ENCODE assay signal across 27 mouse cellular contexts in the genomic region with DNA sequence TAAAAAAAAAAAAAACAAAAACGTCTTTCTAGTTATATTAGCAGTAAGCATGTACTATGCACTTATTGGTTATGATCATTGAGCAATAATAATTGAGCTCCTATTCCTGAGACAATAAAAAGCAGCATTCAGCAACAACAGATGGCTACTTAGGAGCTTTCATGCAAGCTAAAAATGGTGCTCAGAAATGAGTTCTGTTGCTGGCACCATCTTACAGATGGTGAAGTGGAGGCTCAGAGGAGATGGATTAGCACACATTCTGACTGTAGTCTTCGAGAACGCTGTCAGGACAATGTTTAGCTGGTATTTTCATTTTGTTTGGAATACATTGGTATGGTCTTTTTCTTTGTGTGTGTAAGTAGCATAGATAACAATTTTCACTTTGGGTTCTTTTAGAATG. TPM values are rescaled to one million over a fixed set of nuclear protein-coding genes. Genes with fewer than 3 reads are reported as not detected.
A peak's percentile ranks its signal among the peaks of the same experiment; 100 is the strongest.
DNase-seq lines count a peak whose midpoint lies in the region; ATAC-seq lines count a peak whose summit lies in the region.
"Had no signal": no experiment of that assay in that cellular context is flagged by ENCODE, and none has a peak within 500 bp of the region (broad histone marks: within the 10 kb centered on the region; RNA-seq: fewer than 3 reads in every experiment).

No protein-coding gene starts in this region.

- 53% methylated on average over 3 of the region's 3 CpGs for WGBS in forebrain, embryonic 16.5 days
- WGBS in forebrain, embryonic 10.5 days = 88% methylated on average over 3 of the region's 3 CpGs
- WGBS in hindbrain, embryonic 12.5 days = 65% methylated on average over 3 of the region's 3 CpGs
- 57% methylated on average over 3 of the region's 3 CpGs for WGBS in hindbrain, embryonic 16.5 days

- H3K4me2 ChIP-seq in forebrain, embryonic 16.5 days (ENCODE audit: low read length) = no peak overlapping the region
- no peak overlapping the region for H3K4me2 ChIP-seq in hindbrain, embryonic 12.5 days (replicated peaks)
- no peak overlapping the region for H3K4me2 ChIP-seq in hindbrain, embryonic 16.5 days (ENCODE audit: low read length)
- H3K4me2 ChIP-seq: forebrain, embryonic 12.5 days had no signal

- peaks cover 20% of the 10 kb centered on the region for H3K4me1 ChIP-seq in forebrain, embryonic 16.5 days (replicated peaks; ENCODE audit: control insufficient read depth, insufficient read depth, low read length)
- peaks cover 16% of the 10 kb centered on the region for H3K4me1 ChIP-seq in forebrain, embryonic 10.5 days
- peaks cover 28% of the 10 kb centered on the region for H3K4me1 ChIP-seq in hindbrain, embryonic 12.5 days
- H3K4me1 ChIP-seq in hindbrain, embryonic 16.5 days (ENCODE audit: control insufficient read depth, insufficient read depth, low read depth, low read length) = peaks cover 14% of the 10 kb centered on the region

- H3K9me3 ChIP-seq in forebrain, embryonic 16.5 days (ENCODE audit: control insufficient read depth, low read length) = no peaks in the 10 kb centered on the region
- H3K9me3 ChIP-seq in forebrain, embryonic 10.5 days = no peaks in the 10 kb centered on the region
- no peaks in the 10 kb centered on the region for H3K9me3 ChIP-seq in hindbrain, embryonic 12.5 days (replicated peaks)
- H3K9me3 ChIP-seq in hindbrain, embryonic 16.5 days (ENCODE audit: control insufficient read depth, low read length) = no peaks in the 10 kb centered on the region
- H3K9me3 ChIP-seq: embryonic facial prominence, embryonic 10.5 days; embryonic facial prominence, embryonic 12.5 days; forebrain, embryonic 12.5 days had no signal

- no peak overlapping the region for H3K4me3 ChIP-seq in forebrain, embryonic 16.5 days (replicated peaks; ENCODE audit: low read length)
- H3K4me3 ChIP-seq in forebrain, embryonic 10.5 days = no peak overlapping the region
- H3K4me3 ChIP-seq in hindbrain, embryonic 12.5 days = no peak overlapping the region
- H3K4me3 ChIP-seq in hindbrain, embryonic 16.5 days (ENCODE audit: low read length) = no peak overlapping the region
- H3K4me3 ChIP-seq: embryonic facial prominence, embryonic 10.5 days; embryonic facial prominence, embryonic 12.5 days; forebrain, embryonic 12.5 days had no signal

- peak; percentile 27; the same call in 1 of the 2 replicates for ATAC-seq in forebrain, embryonic 16.5 days
- ATAC-seq in hindbrain, embryonic 12.5 days (ENCODE audit: low FRiP score) = no peak
- no peak for ATAC-seq in hindbrain, embryonic 16.5 days
- ATAC-seq: activated CD4-positive, CD25-positive, alpha-beta regulatory T cell, adult 4 months; CD4-positive, CD25-positive, alpha-beta regulatory T cell, adult 4 months; Patski had no signal

- no peaks in the 10 kb centered on the region for H3K36me3 ChIP-seq in forebrain, embryonic 16.5 days (ENCODE audit: control insufficient read depth, insufficient read depth)
- peaks cover 22% of the 10 kb centered on the region for H3K36me3 ChIP-seq in forebrain, embryonic 10.5 days (replicated peaks)
- H3K36me3 ChIP-seq in hindbrain, embryonic 12.5 days = no peaks in the 10 kb centered on the region
- H3K36me3 ChIP-seq in hindbrain, embryonic 16.5 days (ENCODE audit: control insufficient read depth, insufficient read depth, low read length) = no peaks in the 10 kb centered on the region; the same call in 1 of the 2 replicates
- H3K36me3 ChIP-seq: forebrain, embryonic 12.5 days; G1E had no signal

- no peak for DNase-seq in forebrain, embryonic 10.5 days (ENCODE audit: extremely low spot score, low spot score)
- DNase-seq in layer of hippocampus, adult 9-11 months = peak; percentile 47
- no peak for DNase-seq in layer of hippocampus, postnatal 36 days
- DNase-seq in embryo, embryonic 9.5 days (ENCODE audit: extremely low spot score) = no peak
- DNase-seq: adrenal gland, adult 8-10 months; adrenal gland, postnatal 14 days; adrenal gland, postnatal 36 days; B cell, adult 2 months; cerebellum, adult 11 months; cerebellum, adult 18-20 months; cerebellum, adult 8-10 months; cerebellum, adult 9-11 months; cerebellum, postnatal 14 days; cerebellum, postnatal 36 days; embryo, embryonic 11 days; forebrain, postnatal 0 days had no signal

- no peaks in the 10 kb centered on the region for H3K27me3 ChIP-seq in forebrain, embryonic 16.5 days (replicated peaks; ENCODE audit: control insufficient read depth, insufficient read depth, low read length)
- no peaks in the 10 kb centered on the region for H3K27me3 ChIP-seq in forebrain, embryonic 10.5 days (ENCODE audit: poor library complexity, severe bottlenecking)
- H3K27me3 ChIP-seq in hindbrain, embryonic 12.5 days = no peaks in the 10 kb centered on the region
- H3K27me3 ChIP-seq in hindbrain, embryonic 16.5 days (replicated peaks; ENCODE audit: control insufficient read depth, insufficient read depth, low read length) = no peaks in the 10 kb centered on the region
- H3K27me3 ChIP-seq: CH12.LX; embryonic facial prominence, embryonic 12.5 days; forebrain, embryonic 12.5 days; Patski had no signal

- peak overlapping the region; percentile 53; the same call in 1 of the 2 replicates for H3K27ac ChIP-seq in forebrain, embryonic 16.5 days (ENCODE audit: low read length)
- H3K27ac ChIP-seq in forebrain, embryonic 10.5 days = no peak overlapping the region
- 0 out of 2 replicates have a peak overlapping the region, but pooled peaks have one; percentile 44 for H3K27ac ChIP-seq in hindbrain, embryonic 12.5 days
- no peak overlapping the region for H3K27ac ChIP-seq in hindbrain, embryonic 16.5 days (ENCODE audit: low read depth, low read length)
- H3K27ac ChIP-seq: embryonic facial prominence, embryonic 10.5 days; embryonic facial prominence, embryonic 12.5 days had no signal

- H3K9ac ChIP-seq in forebrain, embryonic 16.5 days (replicated peaks; ENCODE audit: low read depth, low read length) = no peak overlapping the region
- H3K9ac ChIP-seq in hindbrain, embryonic 12.5 days = no peak overlapping the region
- no peak overlapping the region for H3K9ac ChIP-seq in hindbrain, embryonic 16.5 days (ENCODE audit: low read depth, low read length)
- H3K9ac ChIP-seq: embryonic facial prominence, embryonic 12.5 days; forebrain, embryonic 12.5 days; forebrain, postnatal 0 days had no signal

RNA-seq across cellular contexts. Expression of a gene that starts 20.1 kb away (rescaled TPM):
- polyA plus RNA-seq in forebrain, embryonic 16.5 days (2015; fragmentation: Nextera tagmentation; extraction: Ambion mirVana) = 11.0 and 12.4 TPM in 2 replicates
- polyA plus RNA-seq in forebrain, embryonic 10.5 days (2016; fragmentation: Nextera tagmentation; extraction: Ambion mirVana) = 6.0 and 7.6 TPM in 2 replicates
- 14.6 and 17.1 TPM in 2 replicates for polyA plus RNA-seq in hindbrain, embryonic 12.5 days (2016; fragmentation: Nextera tagmentation; extraction: Ambion mirVana)
- polyA plus RNA-seq in hindbrain, embryonic 16.5 days (2015; fragmentation: Nextera tagmentation; extraction: Ambion mirVana) = 6.8 and 7.2 TPM in 2 replicates
- 10 to 100 TPM; 28.4 to 35.2 TPM for total RNA-seq in layer of hippocampus, postnatal 36 days (2021)
- total RNA-seq: CH12.LX had no signal
- polyA plus RNA-seq: activated CD4-positive, CD25-positive, alpha-beta regulatory T cell, adult 4 months; CD4-positive, CD25-positive, alpha-beta regulatory T cell, adult 4 months; G1E had no signal

Comparison
In these comparisons a context has a peak if more than half of its experiments do, and no peak if none do; other contexts are left out.
1. H3K27ac ChIP-seq: peak in forebrain, embryonic 16.5 days (single experiment) and hindbrain, embryonic 12.5 days (single experiment); none in forebrain, embryonic 10.5 days (single experiment) and hindbrain, embryonic 16.5 days (single experiment).